Comparison of ENCODE assay signal across 28 mouse cellular contexts in genomic region chr17:79883198-79883597, GRCm38 (mm10). TPM values are rescaled to one million over a fixed set of nuclear protein-coding genes. Genes with fewer than 3 reads are reported as not detected.
DNase-seq lines count a peak whose midpoint lies in the region; ATAC-seq lines count a peak whose summit lies in the region.
"Had no signal": no experiment of that assay in that cellular context is flagged by ENCODE, and none has a peak within 500 bp of the region (broad histone marks: within the 10 kb centered on the region; RNA-seq: fewer than 3 reads in every experiment).

No protein-coding gene starts in this region.

- H3K9me3 ChIP-seq in heart, embryonic 13.5 days: no peaks in the 10 kb centered on the region
- no peaks in the 10 kb centered on the region for H3K9me3 ChIP-seq in megakaryocyte, embryonic 14.5 days
- H3K9me3 ChIP-seq: embryonic facial prominence, embryonic 15.5 days; G1E; heart, embryonic 10.5 days; intestine, embryonic 15.5 days; limb, embryonic 13.5 days had no signal

- H3K27me3 ChIP-seq in heart, embryonic 13.5 days (replicated peaks): no peaks in the 10 kb centered on the region
- no peaks in the 10 kb centered on the region for H3K27me3 ChIP-seq in megakaryocyte, embryonic 14.5 days (replicated peaks)
- H3K27me3 ChIP-seq: CH12.LX; embryonic facial prominence, embryonic 15.5 days; intestine, embryonic 15.5 days; limb, embryonic 13.5 days had no signal

- H3K4me1 ChIP-seq in heart, embryonic 13.5 days: peaks cover 14% of the 10 kb centered on the region
- H3K4me1 ChIP-seq in megakaryocyte, embryonic 14.5 days: peaks cover 31% of the 10 kb centered on the region
- H3K4me1 ChIP-seq: embryonic facial prominence, embryonic 15.5 days; intestine, embryonic 15.5 days had no signal

- 0 out of 2 replicates have a peak overlapping the region, but pooled peaks have one; percentile 14 for H3K9ac ChIP-seq in heart, embryonic 13.5 days
- H3K9ac ChIP-seq: embryonic facial prominence, embryonic 15.5 days; intestine, embryonic 15.5 days; limb, embryonic 13.5 days; liver, embryonic 14.5 days; lung, embryonic 14.5 days had no signal

- H3K4me3 ChIP-seq in heart, embryonic 13.5 days: no peak overlapping the region
- peak overlapping the region; percentile 64 for H3K4me3 ChIP-seq in megakaryocyte, embryonic 14.5 days (replicated peaks)
- H3K4me3 ChIP-seq: embryonic facial prominence, embryonic 15.5 days; heart, embryonic 10.5 days; intestine, embryonic 15.5 days; limb, embryonic 13.5 days had no signal

- H3K27ac ChIP-seq in heart, embryonic 13.5 days (replicated peaks): no peak overlapping the region
- H3K27ac ChIP-seq: embryonic facial prominence, embryonic 15.5 days; heart, embryonic 10.5 days; intestine, embryonic 15.5 days; limb, embryonic 13.5 days; liver, embryonic 14.5 days had no signal

- no peak for ATAC-seq in heart, embryonic 13.5 days (ENCODE audit: extremely low read depth, insufficient number of reproducible peaks, low FRiP score, low TSS enrichment)
- ATAC-seq in megakaryocyte, adult 5-6 weeks (ENCODE audit: poor library complexity, severe bottlenecking): no peak
- ATAC-seq in monocyte, adult 5-6 weeks (replicated peaks; ENCODE audit: insufficient number of reproducible peaks, low FRiP score, low TSS enrichment, poor library complexity, severe bottlenecking): 0 out of 2 replicates have a peak, but pooled peaks have one; percentile 35
- ATAC-seq: forebrain, embryonic 14.5 days; hindbrain, embryonic 16.5 days; intestine, embryonic 15.5 days; midbrain, embryonic 16.5 days had no signal

- no peak overlapping the region for H3K4me2 ChIP-seq in heart, embryonic 13.5 days
- H3K4me2 ChIP-seq: embryonic facial prominence, embryonic 15.5 days; intestine, embryonic 15.5 days; limb, embryonic 13.5 days; lung, embryonic 14.5 days had no signal

- H3K36me3 ChIP-seq in heart, embryonic 13.5 days: no peaks in the 10 kb centered on the region
- no peaks in the 10 kb centered on the region for H3K36me3 ChIP-seq in megakaryocyte, embryonic 14.5 days (replicated peaks; ENCODE audit: low read length)
- H3K36me3 ChIP-seq: embryonic facial prominence, embryonic 15.5 days; heart, embryonic 10.5 days; intestine, embryonic 15.5 days; limb, embryonic 13.5 days had no signal

- WGBS in heart, embryonic 13.5 days: 22% methylated on average over 4 of the region's 4 CpGs

- no peak for DNase-seq in heart, adult 18-20 months
- peak; percentile 64 for DNase-seq in embryo, embryonic 10 days (ENCODE audit: low spot score)
- no peak for DNase-seq in urinary bladder, adult 18-20 months (ENCODE audit: low spot score in 2 of 2)
- DNase-seq in left cerebral cortex, adult 9 months (ENCODE audit: low spot score in 2 of 2): no peak
- DNase-seq: adrenal gland, adult 8-10 months; B cell, adult 2 months; cerebellum, adult 11-12 months; cerebellum, postnatal 10 days; gastrocnemius, postnatal 14 days; kidney, postnatal 14 days; layer of hippocampus, postnatal 36 days; lung, embryonic 14.5 days; right cerebral cortex, postnatal 25 days; thymus, postnatal 14 days had no signal

RNA-seq across cellular contexts. Expression of gene Atl2, which starts 12.7 kb away (rescaled TPM):
- polyA plus RNA-seq in heart, embryonic 13.5 days (2015; fragmentation: Nextera tagmentation; extraction: Ambion mirVana): 23.2 and 25.0 TPM in 2 replicates
- 10 to 100 TPM; 33.2 to 36.7 TPM for total RNA-seq in heart, adult 18-20 months (2021)
- 1.4 and 1.5 TPM in 2 replicates for polyA plus RNA-seq in megakaryocyte, embryonic 14.5 days (2012; ENCODE audit: insufficient read depth, low replicate concordance)
- total RNA-seq in megakaryocyte, adult 5-6 weeks (2015): 36.8 and 38.4 TPM in 2 replicates
- 39.2 and 40.5 TPM in 2 replicates for total RNA-seq in megakaryocyte, adult 5-6 weeks (2017)
- 52.6 to 69.1 TPM (median 61.7 TPM) in 3 replicates for total RNA-seq in monocyte, adult 5-6 weeks (2017)
